Mouse (Mus musculus) liver, adult 2 months (tissue): ENCODE measurements around the gene Atp6v1a.

Source experiments
- CTCF ChIP-seq: fragments of 200-500 bp; IDR thresholded peaks from 2 replicates; pipeline ENCODE4 v1.5.1; 2011; ENCODE audit warnings: low read depth, low read length, control low read depth
- POLR2A ChIP-seq: fragments of 200-500 bp; IDR thresholded peaks from 2 replicates; pipeline ENCODE4 v1.6.1; 2011; ENCODE audit warnings: low read length, control low read depth; ENCODE audit not compliant: insufficient read depth; ENCODE audit errors: extremely low read depth

GRCm38 (mm10) chr16:44053265-44053664, 86.2 kb downstream of the Atp6v1a start:
- TF ChIP-seq CTCF, result no peak
- no peak for TF ChIP-seq POLR2A
